Mouse (Mus musculus): ENCODE data around the gene Cntn1. TPM values are rescaled to one million over a fixed set of nuclear protein-coding genes. Genes with fewer than 3 reads are reported as not detected.

Gene Cntn1
- polyA plus RNA-seq, 1 experiment: 2.1 TPM

- no peaks in the 10 kb centered on the region for H3K4me1 ChIP-seq (ENCODE audit: control insufficient read depth, insufficient read depth, low read length)
- 94% methylated on average over 5 of the region's 5 CpGs for WGBS
- TF ChIP-seq CTCF (IDR thresholded peaks at IDR 0.05; ENCODE audit: insufficient read depth, low read length): no peak
- TF ChIP-seq POLR2A (IDR thresholded peaks at IDR 0.05; ENCODE audit: borderline replicate concordance, extremely low read depth, low read depth, low read length): no peak
- H3K4me3 ChIP-seq (replicated peaks; ENCODE audit: extremely low read depth, low read depth, low read length): no peak overlapping the region
- no peak for DNase-seq
Observed at GRCm38 (mm10) chr15:92057553-92057952, 6.6 kb downstream of the Cntn1 start.

GRCm38 (mm10) chr15:92060986-92061385 lies 10.0 kb downstream of the Cntn1 start:
- DNase-seq: no peak
- Histone ChIP-seq H3K4me3 (replicated peaks; ENCODE audit: extremely low read depth, low read depth, low read length) (no peak overlapping the region), H3K4me1 (ENCODE audit: control insufficient read depth, insufficient read depth, low read length) (no peaks in the 10 kb centered on the region)
- WGBS: 62% methylated on average over 3 of the region's 3 CpGs
- TF ChIP-seq CTCF (IDR thresholded peaks at IDR 0.05; ENCODE audit: insufficient read depth, low read length): no peak
- no peak for TF ChIP-seq POLR2A (IDR thresholded peaks at IDR 0.05; ENCODE audit: borderline replicate concordance, extremely low read depth, low read depth, low read length)

- TF ChIP-seq POLR2A (IDR thresholded peaks at IDR 0.05; ENCODE audit: borderline replicate concordance, extremely low read depth, low read depth, low read length) (no peak), CTCF (IDR thresholded peaks at IDR 0.05; ENCODE audit: insufficient read depth, low read length) (no peak)
- Histone ChIP-seq H3K4me1 (ENCODE audit: control insufficient read depth, insufficient read depth, low read length) (no peaks in the 10 kb centered on the region), H3K4me3 (replicated peaks; ENCODE audit: extremely low read depth, low read depth, low read length) (no peak overlapping the region)
- 78% methylated on average over 3 of the region's 3 CpGs for WGBS
- DNase-seq: no peak
Observed at GRCm38 (mm10) chr15:92079416-92079815, 28.5 kb downstream of the Cntn1 start.

- TF ChIP-seq POLR2A (IDR thresholded peaks at IDR 0.05; ENCODE audit: borderline replicate concordance, extremely low read depth, low read depth, low read length) (no peak), CTCF (IDR thresholded peaks at IDR 0.05; ENCODE audit: insufficient read depth, low read length) (no peak)
- Histone ChIP-seq H3K4me3 (replicated peaks; ENCODE audit: extremely low read depth, low read depth, low read length) (no peak overlapping the region), H3K4me1 (ENCODE audit: control insufficient read depth, insufficient read depth, low read length) (no peaks in the 10 kb centered on the region)
- 41% methylated on average over 1 of the region's 1 CpGs for WGBS
- DNase-seq: no peak
Observed at GRCm38 (mm10) chr15:92085876-92086275, 34.9 kb downstream of the Cntn1 start.

- whole genome bisulfite sequencing: 57% methylated on average over 6 of the region's 6 CpGs
- Histone ChIP-seq H3K4me1 (ENCODE audit: control insufficient read depth, insufficient read depth, low read length) (no peaks in the 10 kb centered on the region), H3K4me3 (replicated peaks; ENCODE audit: extremely low read depth, low read depth, low read length) (no peak overlapping the region)
- no peak for DNase-seq
- TF ChIP-seq POLR2A (IDR thresholded peaks at IDR 0.05; ENCODE audit: borderline replicate concordance, extremely low read depth, low read depth, low read length) (no peak), CTCF (IDR thresholded peaks at IDR 0.05; ENCODE audit: insufficient read depth, low read length) (no peak)
Observed at GRCm38 (mm10) chr15:92087691-92088286, 36.8 kb downstream of the Cntn1 start.

- WGBS: 64% methylated on average over 6 of the region's 6 CpGs
- DNase-seq: no peak
- H3K4me1 ChIP-seq (ENCODE audit: control insufficient read depth, insufficient read depth, low read length): no peaks in the 10 kb centered on the region
- TF ChIP-seq CTCF (IDR thresholded peaks at IDR 0.05; ENCODE audit: insufficient read depth, low read length): no peak
- no peak for TF ChIP-seq POLR2A (IDR thresholded peaks at IDR 0.05; ENCODE audit: borderline replicate concordance, extremely low read depth, low read depth, low read length)
- no peak overlapping the region for H3K4me3 ChIP-seq (replicated peaks; ENCODE audit: extremely low read depth, low read depth, low read length)
Observed at GRCm38 (mm10) chr15:92090787-92091186, 39.8 kb downstream of the Cntn1 start.

GRCm38 (mm10) chr15:92092041-92092440 lies 41.1 kb downstream of the Cntn1 start:
- Histone ChIP-seq H3K4me3 (replicated peaks; ENCODE audit: extremely low read depth, low read depth, low read length) (no peak overlapping the region), H3K4me1 (ENCODE audit: control insufficient read depth, insufficient read depth, low read length) (no peaks in the 10 kb centered on the region)
- 62% methylated on average over 3 of the region's 3 CpGs for WGBS
- DNase-seq: no peak
- TF ChIP-seq POLR2A (IDR thresholded peaks at IDR 0.05; ENCODE audit: borderline replicate concordance, extremely low read depth, low read depth, low read length): no peak
- no peak for TF ChIP-seq CTCF (IDR thresholded peaks at IDR 0.05; ENCODE audit: insufficient read depth, low read length)

GRCm38 (mm10) chr15:92099410-92100174 lies 48.6 kb downstream of the Cntn1 start:
- H3K4me3 ChIP-seq (replicated peaks; ENCODE audit: extremely low read depth, low read depth, low read length): no peak overlapping the region
- WGBS: 54% methylated on average over 5 of the region's 5 CpGs
- H3K4me1 ChIP-seq (ENCODE audit: control insufficient read depth, insufficient read depth, low read length): no peaks in the 10 kb centered on the region
- DNase-seq: no peak
- no peak for TF ChIP-seq POLR2A (IDR thresholded peaks at IDR 0.05; ENCODE audit: borderline replicate concordance, extremely low read depth, low read depth, low read length)
- TF ChIP-seq CTCF (IDR thresholded peaks at IDR 0.05; ENCODE audit: insufficient read depth, low read length): no peak

GRCm38 (mm10) chr15:92101956-92102355 lies 51.0 kb downstream of the Cntn1 start:
- 56% methylated on average over 9 of the region's 9 CpGs for WGBS
- Histone ChIP-seq H3K4me1 (ENCODE audit: control insufficient read depth, insufficient read depth, low read length) (no peaks in the 10 kb centered on the region), H3K4me3 (replicated peaks; ENCODE audit: extremely low read depth, low read depth, low read length) (no peak overlapping the region)
- DNase-seq: no peak
- TF ChIP-seq POLR2A (IDR thresholded peaks at IDR 0.05; ENCODE audit: borderline replicate concordance, extremely low read depth, low read depth, low read length) (no peak), CTCF (IDR thresholded peaks at IDR 0.05; ENCODE audit: insufficient read depth, low read length) (no peak)

GRCm38 (mm10) chr15:92112455-92112854 lies 61.5 kb downstream of the Cntn1 start:
- no peak for TF ChIP-seq CTCF (IDR thresholded peaks at IDR 0.05; ENCODE audit: insufficient read depth, low read length)
- no peak for TF ChIP-seq POLR2A (IDR thresholded peaks at IDR 0.05; ENCODE audit: borderline replicate concordance, extremely low read depth, low read depth, low read length)
- DNase-seq: no peak
- H3K4me1 ChIP-seq (ENCODE audit: control insufficient read depth, insufficient read depth, low read length): no peaks in the 10 kb centered on the region
- no peak overlapping the region for H3K4me3 ChIP-seq (replicated peaks; ENCODE audit: extremely low read depth, low read depth, low read length)

Data from lung, adult 2 months (tissue).